Mouse (Mus musculus): ENCODE data around the gene Rarb.
"Not testable (repeated sequence)": the region's sequence is repeated elsewhere in the genome, so short reads cannot be mapped to it uniquely, and the experiment has no call there.

Rarb gene

GRCm38 (mm10) chr14:16818602-16819250 lies at the start of gene Rarb:
Gene Rarb (minus strand): TSS chr14:16819156.
- no peak for DNase-seq (ENCODE audit: low spot score in 2 of 2)

- DNase-seq (ENCODE audit: low spot score in 2 of 2) = no peak
These were observed 23.1 kb upstream of the Rarb start for GRCm38 (mm10) chr14:16842036-16842435.

- DNase-seq (ENCODE audit: low spot score in 2 of 2) = no peak
These were observed 22.6 kb upstream of the Rarb start for GRCm38 (mm10) chr14:16841597-16841989.

GRCm38 (mm10) chr14:16840951-16841596 lies 22.1 kb upstream of the Rarb start:
- DNase-seq (ENCODE audit: low spot score in 2 of 2) = no peak

- DNase-seq (ENCODE audit: low spot score in 2 of 2) = no peak
These were observed 21.2 kb upstream of the Rarb start for GRCm38 (mm10) chr14:16840135-16840534.

GRCm38 (mm10) chr14:16815096-16815741 lies 3.7 kb downstream of the Rarb start:
- no peak for DNase-seq (ENCODE audit: low spot score in 2 of 2)

- no peak for DNase-seq (ENCODE audit: low spot score in 2 of 2)
These were observed 12.8 kb downstream of the Rarb start for GRCm38 (mm10) chr14:16806155-16806554.

GRCm38 (mm10) chr14:16790161-16790560 lies 28.8 kb downstream of the Rarb start:
- DNase-seq (ENCODE audit: low spot score in 2 of 2) = no peak

- DNase-seq (ENCODE audit: low spot score in 2 of 2) = no peak
These were observed 36.9 kb downstream of the Rarb start for GRCm38 (mm10) chr14:16781942-16782541.

GRCm38 (mm10) chr14:16776723-16777381 lies 42.1 kb downstream of the Rarb start:
- no peak for DNase-seq (ENCODE audit: low spot score in 2 of 2)

GRCm38 (mm10) chr14:16772927-16773326 lies 46.0 kb downstream of the Rarb start:
- no peak for DNase-seq (ENCODE audit: low spot score in 2 of 2)

- DNase-seq (ENCODE audit: low spot score in 2 of 2) = no peak
These were observed 53.1 kb downstream of the Rarb start for GRCm38 (mm10) chr14:16765891-16766290.

- no peak for DNase-seq (ENCODE audit: low spot score in 2 of 2)
These were observed 56.2 kb downstream of the Rarb start for GRCm38 (mm10) chr14:16762773-16763172.

GRCm38 (mm10) chr14:16758773-16759434 lies 60.1 kb downstream of the Rarb start:
- DNase-seq (ENCODE audit: low spot score in 2 of 2) = no peak

- DNase-seq (ENCODE audit: low spot score in 2 of 2) = not testable (repeated sequence)
These were observed 63.4 kb downstream of the Rarb start for GRCm38 (mm10) chr14:16755601-16756000.

- DNase-seq (ENCODE audit: low spot score in 2 of 2) = no peak
These were observed 66.3 kb downstream of the Rarb start for GRCm38 (mm10) chr14:16752648-16753047.

GRCm38 (mm10) chr14:16746982-16747578 lies 71.9 kb downstream of the Rarb start:
- DNase-seq (ENCODE audit: low spot score in 2 of 2) = no peak

- no peak for DNase-seq (ENCODE audit: low spot score in 2 of 2)
These were observed 77.8 kb downstream of the Rarb start for GRCm38 (mm10) chr14:16740982-16741739.

- no peak for DNase-seq (ENCODE audit: low spot score in 2 of 2)
These were observed 80.4 kb downstream of the Rarb start for GRCm38 (mm10) chr14:16738538-16738937.

GRCm38 (mm10) chr14:16737781-16738180 lies 81.2 kb downstream of the Rarb start:
- DNase-seq (ENCODE audit: low spot score in 2 of 2) = no peak

Data from natural killer cell, adult 2 months (primary cell).